8 mouse cellular contexts compared by ENCODE assay signal in genomic region chr11:101553354-101553930, GRCm38 (mm10). TPM values are rescaled to one million over a fixed set of nuclear protein-coding genes. Genes with fewer than 3 reads are reported as not detected.
DNase-seq lines count a peak whose midpoint lies in the region; ATAC-seq and TF ChIP-seq lines count a peak whose summit lies in the region.

No protein-coding gene starts in this region.

- peak overlapping the region; percentile 63 for H3K4me3 ChIP-seq in forebrain, embryonic 14.5 days (ENCODE audit: low read depth, low read length)
- peak overlapping the region; percentile 82 for H3K4me3 ChIP-seq in limb, embryonic 11.5 days (ENCODE audit: low read depth, low read length)
- H3K4me3 ChIP-seq in small intestine, adult 2 months (ENCODE audit: low read depth, low read length), result peak overlapping the region; percentile 83

- TF ChIP-seq POLR2A in small intestine, adult 2 months (IDR thresholded peaks at IDR 0.05; ENCODE audit: low read depth, low read length), result no peak

- H3K9me3 ChIP-seq in forebrain, embryonic 14.5 days (replicated peaks; ENCODE audit: control insufficient read depth, low read length), result no peaks in the 10 kb centered on the region
- no peaks in the 10 kb centered on the region for H3K9me3 ChIP-seq in limb, embryonic 11.5 days (ENCODE audit: control insufficient read depth, low read length)

- peak overlapping the region; percentile 89 for H3K4me2 ChIP-seq in forebrain, embryonic 14.5 days (ENCODE audit: low read length)
- H3K4me2 ChIP-seq in limb, embryonic 11.5 days (ENCODE audit: low read depth, severe bottlenecking), result peak overlapping the region; percentile 64

- peak; percentile 32 for DNase-seq in adrenal gland, postnatal 10 days
- DNase-seq in adrenal gland, adult 2 months, result no peak
- DNase-seq in CD4-positive helper T cell, adult 2 months (ENCODE audit: low read depth, low spot score), result peak; percentile 42
- no peak for DNase-seq in forebrain, embryonic 14.5 days (ENCODE audit: low spot score)
- no peak for DNase-seq in limb, embryonic 11.5 days (ENCODE audit: low spot score)
- DNase-seq in ovary, postnatal 10 days (ENCODE audit: low spot score), result no peak

- peaks cover 25% of the 10 kb centered on the region for H3K36me3 ChIP-seq in forebrain, embryonic 14.5 days (ENCODE audit: control insufficient read depth, insufficient read depth, low read length)
- peaks cover 2% of the 10 kb centered on the region; the same call in 1 of the 2 replicates for H3K36me3 ChIP-seq in limb, embryonic 11.5 days (ENCODE audit: control insufficient read depth, insufficient read depth, low read length)
- H3K36me3 ChIP-seq in small intestine, adult 2 months (ENCODE audit: control insufficient read depth, insufficient read depth, low read length), result peaks cover 15% of the 10 kb centered on the region

- H3K4me1 ChIP-seq in forebrain, embryonic 14.5 days (ENCODE audit: control insufficient read depth, insufficient read depth, low read length), result peaks cover 21% of the 10 kb centered on the region
- H3K4me1 ChIP-seq in limb, embryonic 11.5 days (ENCODE audit: control insufficient read depth, insufficient read depth, low read length), result peaks cover 3% of the 10 kb centered on the region; the same call in 1 of the 2 replicates
- no peaks in the 10 kb centered on the region; the same call in 1 of the 2 replicates for H3K4me1 ChIP-seq in small intestine, adult 2 months (ENCODE audit: control insufficient read depth, insufficient read depth, insufficient read length, low read length)

- ATAC-seq in forebrain, embryonic 14.5 days, result no peak
- ATAC-seq in limb, embryonic 11.5 days (ENCODE audit: insufficient number of reproducible peaks, low FRiP score, low TSS enrichment, low read depth), result no peak
- no peak for ATAC-seq in megakaryocyte-erythroid progenitor cell, adult 5-6 weeks (replicated peaks; ENCODE audit: low FRiP score, low TSS enrichment, poor library complexity, severe bottlenecking)

- WGBS in forebrain, embryonic 14.5 days, result 25% methylated on average over 8 of the region's 8 CpGs
- 21% methylated on average over 8 of the region's 8 CpGs for WGBS in limb, embryonic 11.5 days
- WGBS in small intestine, adult 2 months, result 3% methylated on average over 8 of the region's 8 CpGs

- TF ChIP-seq CTCF in small intestine, adult 2 months (IDR thresholded peaks at IDR 0.05; ENCODE audit: extremely low read depth, insufficient read length, insufficient replicate concordance, low read depth, low read length), result no peak

- H3K27ac ChIP-seq in forebrain, embryonic 14.5 days (ENCODE audit: low read depth, low read length), result peak overlapping the region; percentile 71
- H3K27ac ChIP-seq in limb, embryonic 11.5 days (replicated peaks; ENCODE audit: low read depth, low read length), result peak overlapping the region; percentile 68
- peak overlapping the region; percentile 86 for H3K27ac ChIP-seq in small intestine, adult 2 months (ENCODE audit: insufficient read depth, low read depth, low read length)

- no peaks in the 10 kb centered on the region for H3K27me3 ChIP-seq in forebrain, embryonic 14.5 days (replicated peaks; ENCODE audit: control insufficient read depth, insufficient read depth, low read length)
- no peaks in the 10 kb centered on the region for H3K27me3 ChIP-seq in limb, embryonic 11.5 days (ENCODE audit: control insufficient read depth, insufficient read depth, low read length)
- H3K27me3 ChIP-seq in small intestine, adult 2 months (ENCODE audit: control insufficient read depth, insufficient read depth, low read length), result no peaks in the 10 kb centered on the region

- peak overlapping the region; percentile 81 for H3K9ac ChIP-seq in forebrain, embryonic 14.5 days (ENCODE audit: low read length)
- peak overlapping the region; percentile 71 for H3K9ac ChIP-seq in limb, embryonic 11.5 days (ENCODE audit: low read length)

RNA-seq across cellular contexts. Expression of gene Nbr1, which starts 1.5 kb away (rescaled TPM):
- total RNA-seq in adrenal gland, postnatal 10 days (2021), result 100 to 1,000 TPM; 134 to 137 TPM
- total RNA-seq in adrenal gland, adult 2 months (2021), result 100 to 1,000 TPM; 130 to 134 TPM
- polyA plus RNA-seq in adrenal gland, adult 2 months (2012; rRNA removed), result 121 and 141 TPM in 2 replicates
- polyA plus RNA-seq in forebrain, embryonic 14.5 days (2014; fragmentation: Nextera tagmentation; extraction: Ambion mirVana), result 98.3 and 109 TPM in 2 replicates
- 64.1 and 69.6 TPM in 2 replicates for polyA plus RNA-seq in limb, embryonic 11.5 days (2014; fragmentation: Nextera tagmentation; extraction: Ambion mirVana)
- 47.4 and 116 TPM in 2 replicates for polyA plus RNA-seq in small intestine, adult 2 months (2012; rRNA removed)
- total RNA-seq in megakaryocyte-erythroid progenitor cell, adult 5-6 weeks (2014; fragmentation: Nextera tagmentation), result 50.1 and 74.2 TPM in 2 replicates
- total RNA-seq in megakaryocyte-erythroid progenitor cell, adult 5-6 weeks (2017), result 43.3 and 45.3 TPM in 2 replicates

RNA-seq across cellular contexts. Expression of gene Brca1, which starts 1.7 kb away (rescaled TPM):
- 1 to 10 TPM; 8.1 to 8.3 TPM for total RNA-seq in adrenal gland, postnatal 10 days (2021)
- 1 to 10 TPM in 1 of 2 experiments, under 1 TPM in 1; 0.84 to 1.3 TPM for total RNA-seq in adrenal gland, adult 2 months (2021)
- polyA plus RNA-seq in adrenal gland, adult 2 months (2012; rRNA removed), result 0.11 and 0.20 TPM in 2 replicates
- polyA plus RNA-seq in forebrain, embryonic 14.5 days (2014; fragmentation: Nextera tagmentation; extraction: Ambion mirVana), result 7.9 and 8.1 TPM in 2 replicates
- 23.2 and 23.3 TPM in 2 replicates for polyA plus RNA-seq in limb, embryonic 11.5 days (2014; fragmentation: Nextera tagmentation; extraction: Ambion mirVana)
- 0.24 and 1.0 TPM in 2 replicates for polyA plus RNA-seq in small intestine, adult 2 months (2012; rRNA removed)
- total RNA-seq in megakaryocyte-erythroid progenitor cell, adult 5-6 weeks (2014; fragmentation: Nextera tagmentation), result 37.5 and 45.4 TPM in 2 replicates
- total RNA-seq in megakaryocyte-erythroid progenitor cell, adult 5-6 weeks (2017), result 38.5 and 49.6 TPM in 2 replicates

RNA-seq across cellular contexts. Expression of gene Tmem106a, which starts 28.6 kb away (rescaled TPM):
- 10 to 100 TPM; 11.2 to 12.0 TPM for total RNA-seq in adrenal gland, postnatal 10 days (2021)
- 10 to 100 TPM; 14.4 to 17.0 TPM for total RNA-seq in adrenal gland, adult 2 months (2021)
- polyA plus RNA-seq in adrenal gland, adult 2 months (2012; rRNA removed), result 25.1 and 28.6 TPM in 2 replicates
- 2.3 and 3.4 TPM in 2 replicates for polyA plus RNA-seq in forebrain, embryonic 14.5 days (2014; fragmentation: Nextera tagmentation; extraction: Ambion mirVana)
- polyA plus RNA-seq in limb, embryonic 11.5 days (2014; fragmentation: Nextera tagmentation; extraction: Ambion mirVana), result 0.67 and 1.3 TPM in 2 replicates
- 57.2 and 171 TPM in 2 replicates for polyA plus RNA-seq in small intestine, adult 2 months (2012; rRNA removed)
- total RNA-seq in megakaryocyte-erythroid progenitor cell, adult 5-6 weeks (2014; fragmentation: Nextera tagmentation), result 0.85 and 1.7 TPM in 2 replicates
- 0.80 TPM in 1 of 2 replicates, not detected in the other for total RNA-seq in megakaryocyte-erythroid progenitor cell, adult 5-6 weeks (2017)

RNA-seq across cellular contexts. Expression of gene Gm11634, which starts 45.6 kb away (rescaled TPM):
- not detected for total RNA-seq in adrenal gland, postnatal 10 days (2021)
- total RNA-seq in adrenal gland, adult 2 months (2021), result not detected
- not detected in 2 replicates for polyA plus RNA-seq in adrenal gland, adult 2 months (2012; rRNA removed)
- polyA plus RNA-seq in forebrain, embryonic 14.5 days (2014; fragmentation: Nextera tagmentation; extraction: Ambion mirVana), result not detected in 2 replicates
- not detected in 2 replicates for polyA plus RNA-seq in limb, embryonic 11.5 days (2014; fragmentation: Nextera tagmentation; extraction: Ambion mirVana)
- polyA plus RNA-seq in small intestine, adult 2 months (2012; rRNA removed), result not detected in 2 replicates
- not detected in 2 replicates for total RNA-seq in megakaryocyte-erythroid progenitor cell, adult 5-6 weeks (2014; fragmentation: Nextera tagmentation)
- total RNA-seq in megakaryocyte-erythroid progenitor cell, adult 5-6 weeks (2017), result not detected in 2 replicates

Comparison
In these comparisons a context has a peak if more than half of its experiments do, and no peak if none do; other contexts are left out.
1. DNase-seq: peak in adrenal gland, postnatal 10 days (single experiment) and CD4-positive helper T cell, adult 2 months (single experiment); none in adrenal gland, adult 2 months (single experiment), forebrain, embryonic 14.5 days (single experiment), limb, embryonic 11.5 days (single experiment) and ovary, postnatal 10 days (single experiment).
2. Peak in every context shown above with its lines, with median percentiles within 50 percentile points of each other: H3K27ac ChIP-seq and H3K4me3 ChIP-seq.